ENCODE assay signal across 8 mouse cellular contexts in the genomic region with DNA sequence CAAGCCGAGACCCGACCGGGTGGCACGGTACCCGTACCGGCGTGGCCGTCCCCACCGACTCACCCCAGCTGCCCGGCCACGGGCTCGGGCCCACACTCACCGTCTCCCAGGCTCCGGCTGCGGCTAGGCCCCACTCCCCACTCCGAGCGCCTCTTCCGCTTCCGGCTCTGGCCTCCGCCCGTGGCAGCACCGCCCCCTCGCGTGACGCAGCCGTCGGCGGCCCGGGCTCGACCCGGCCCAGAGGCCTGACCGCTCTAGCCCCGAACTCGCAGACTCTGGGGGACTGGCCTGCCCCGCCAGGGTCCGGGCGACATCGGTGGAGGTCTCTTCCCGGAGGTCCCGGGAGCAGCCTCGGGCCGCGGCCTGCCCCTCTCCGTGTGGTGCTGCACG. TPM values are rescaled to one million over a fixed set of nuclear protein-coding genes. Genes with fewer than 3 reads are reported as not detected.
DNase-seq lines count a peak whose midpoint lies in the region; ATAC-seq and TF ChIP-seq lines count a peak whose summit lies in the region.

No protein-coding gene starts in this region.

- peak overlapping the region; percentile 92 for H3K27ac ChIP-seq in embryonic fibroblast, embryonic 13.5 days (ENCODE audit: insufficient read depth, low read length)
- peak overlapping the region; percentile 100 for H3K27ac ChIP-seq in heart, embryonic 10.5 days
- H3K27ac ChIP-seq in kidney, embryonic 14.5 days (ENCODE audit: low read depth, low read length) = peak overlapping the region; percentile 99

- H3K4me1 ChIP-seq in embryonic fibroblast, embryonic 13.5 days (ENCODE audit: control insufficient read depth, insufficient read depth, low read length) = peaks cover 6% of the 10 kb centered on the region
- peaks cover 68% of the 10 kb centered on the region for H3K4me1 ChIP-seq in heart, embryonic 10.5 days
- peaks cover 30% of the 10 kb centered on the region for H3K4me1 ChIP-seq in kidney, embryonic 14.5 days (ENCODE audit: control insufficient read depth, insufficient read depth, low read length)

- peak; percentile 62 for TF ChIP-seq POLR2A in embryonic fibroblast, embryonic 13.5 days (IDR thresholded peaks at IDR 0.05; ENCODE audit: low read depth, low read length)

- H3K36me3 ChIP-seq in C2C12 (ENCODE audit: control insufficient read depth, insufficient read depth) = peaks cover 22% of the 10 kb centered on the region
- H3K36me3 ChIP-seq in heart, embryonic 10.5 days = peaks cover 20% of the 10 kb centered on the region
- peaks cover 19% of the 10 kb centered on the region for H3K36me3 ChIP-seq in kidney, embryonic 14.5 days (ENCODE audit: control insufficient read depth, insufficient read depth, low read length)

- H3K9ac ChIP-seq in kidney, embryonic 14.5 days (ENCODE audit: low read depth, low read length) = peak overlapping the region; percentile 95

- peak; percentile 93 for ATAC-seq in kidney, embryonic 14.5 days (ENCODE audit: low FRiP score, low TSS enrichment)

- no peaks in the 10 kb centered on the region for H3K9me3 ChIP-seq in heart, embryonic 10.5 days
- no peaks in the 10 kb centered on the region for H3K9me3 ChIP-seq in kidney, embryonic 14.5 days (ENCODE audit: control insufficient read depth, low read length)

- no peaks in the 10 kb centered on the region for H3K27me3 ChIP-seq in C2C12 (ENCODE audit: control insufficient read depth, insufficient read depth, insufficient read length)
- no peaks in the 10 kb centered on the region for H3K27me3 ChIP-seq in heart, embryonic 10.5 days (ENCODE audit: insufficient read depth, poor library complexity, severe bottlenecking)
- H3K27me3 ChIP-seq in kidney, embryonic 14.5 days (ENCODE audit: control insufficient read depth, insufficient read depth, low read length) = no peaks in the 10 kb centered on the region

- H3K79me3 ChIP-seq in C2C12 (ENCODE audit: low read depth) = peaks cover 37% of the 10 kb centered on the region

- peaks cover 49% of the 10 kb centered on the region for H3K79me2 ChIP-seq in C2C12 (ENCODE audit: control insufficient read depth, insufficient read depth)

- WGBS in heart, embryonic 10.5 days = under 1% methylated on average over 45 of the region's 45 CpGs
- WGBS in kidney, embryonic 14.5 days = under 1% methylated on average over 33 of the region's 45 CpGs

- H3K4me3 ChIP-seq in C2C12 (ENCODE audit: insufficient read depth, poor library complexity, severe bottlenecking) = peak overlapping the region; percentile 66
- peak overlapping the region; percentile 80 for H3K4me3 ChIP-seq in embryonic fibroblast, embryonic 13.5 days (ENCODE audit: insufficient read depth, low read length)
- peak overlapping the region; percentile 96 for H3K4me3 ChIP-seq in heart, embryonic 10.5 days
- H3K4me3 ChIP-seq in kidney, embryonic 14.5 days (ENCODE audit: low read length) = peak overlapping the region; percentile 91

- peak; percentile 97 for DNase-seq in brain, adult 2 months (ENCODE audit: low read depth, low spot score)
- DNase-seq in heart, embryonic 10.5 days (ENCODE audit: low spot score) = peak; percentile 95
- peak; percentile 96 for DNase-seq in liver
- DNase-seq in monocyte, adult 2 months (ENCODE audit: low read depth in 1 of 2, low spot score in 2 of 2) = peak; percentile 84 to 93
- DNase-seq in spleen, postnatal 14 days (ENCODE audit: low spot score in 2 of 2) = peak; percentile 90 to 95

- TF ChIP-seq CTCF in C2C12 (IDR thresholded peaks at IDR 0.05; ENCODE audit: control insufficient read depth, insufficient read depth, insufficient read length) = no peak
- no peak for TF ChIP-seq CTCF in embryonic fibroblast, embryonic 13.5 days (IDR thresholded peaks at IDR 0.05; ENCODE audit: borderline replicate concordance, insufficient read depth, low read length)

- H3ac ChIP-seq in C2C12 (ENCODE audit: control insufficient read depth, insufficient read length, low read depth) = peak overlapping the region; percentile 82

- peak overlapping the region; percentile 96 for H3K4me2 ChIP-seq in kidney, embryonic 14.5 days (replicated peaks; ENCODE audit: low read depth, low read length)

TF ChIP-seq in C2C12, 6 proteins besides CTCF, POLR2A, EP300 and RAD21:
- TF ChIP-seq USF1 (IDR thresholded peaks at IDR 0.05; ENCODE audit: low read depth) (no peak), MYOD1 (IDR thresholded peaks at IDR 0.05; ENCODE audit: control insufficient read depth, insufficient read length, low read depth) (no peak)

RNA-seq across cellular contexts. Expression of gene Clk3, which starts 0.7 kb away (rescaled TPM):
- 50.9 TPM for polyA plus RNA-seq in C2C12 (2012; fragmentation: generic; extraction: Trizol)
- 46.4 and 54.8 TPM in 2 replicates for polyA plus RNA-seq in embryonic fibroblast, embryonic 13.5 days (2011; ENCODE audit: insufficient read length, low read depth, missing spikeins)
- 70.6 and 79.7 TPM in 2 replicates for polyA plus RNA-seq in heart, embryonic 10.5 days (2016; fragmentation: Nextera tagmentation; extraction: Ambion mirVana)
- 61.0 and 69.3 TPM in 2 replicates for polyA plus RNA-seq in kidney, embryonic 14.5 days (2014; fragmentation: Nextera tagmentation; extraction: Ambion mirVana)

RNA-seq across cellular contexts. Expression of gene Edc3, which starts 56.6 kb away (rescaled TPM):
- 16.8 TPM for polyA plus RNA-seq in C2C12 (2012; fragmentation: generic; extraction: Trizol)
- 16.6 and 19.8 TPM in 2 replicates for polyA plus RNA-seq in embryonic fibroblast, embryonic 13.5 days (2011; ENCODE audit: insufficient read length, low read depth, missing spikeins)
- polyA plus RNA-seq in heart, embryonic 10.5 days (2016; fragmentation: Nextera tagmentation; extraction: Ambion mirVana) = 24.7 and 28.5 TPM in 2 replicates
- 20.7 and 24.1 TPM in 2 replicates for polyA plus RNA-seq in kidney, embryonic 14.5 days (2014; fragmentation: Nextera tagmentation; extraction: Ambion mirVana)

Comparison
In these comparisons a context has a peak if more than half of its experiments do, and no peak if none do; other contexts are left out.
1. Peak in every context shown above with its lines: DNase-seq, ATAC-seq, H3K4me3 ChIP-seq and H3K27ac ChIP-seq.